Mouse (Mus musculus): ENCODE results near the gene Tas2r108. TPM values are rescaled to one million over a fixed set of nuclear protein-coding genes. Genes with fewer than 3 reads are reported as not detected.

Tas2r108 gene
- not detected for polyA plus RNA-seq (2014; fragmentation: Illumina TruSeq; extraction: RNeasy Lipid Tissue Mini Kit (QIAGEN cat#74804); ENCODE audit: insufficient read depth, low read depth, low replicate concordance)

DNA sequence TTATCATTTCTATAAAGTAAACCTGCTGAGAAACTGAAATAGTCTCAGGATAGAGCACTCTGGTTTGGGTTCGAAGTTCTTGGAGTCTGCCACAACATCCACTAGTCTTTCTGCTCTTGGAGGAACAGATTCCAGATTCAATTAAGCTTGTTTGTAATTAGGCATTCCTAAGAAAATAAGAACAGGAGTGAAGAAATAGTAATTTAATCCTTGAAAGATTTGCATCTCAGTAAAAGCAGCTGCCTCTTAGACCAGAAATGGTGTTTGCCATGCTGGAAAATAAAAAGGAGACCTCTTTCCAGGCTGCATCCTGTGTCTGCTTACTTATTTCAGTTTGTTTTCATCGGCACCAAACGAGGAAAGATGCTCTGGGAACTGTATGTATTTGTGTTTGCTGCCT, at the start of gene Tas2r108:
TSS of gene Tas2r108 (plus strand) at position 301 of the 400 bp plus-strand sequence.

DNA sequence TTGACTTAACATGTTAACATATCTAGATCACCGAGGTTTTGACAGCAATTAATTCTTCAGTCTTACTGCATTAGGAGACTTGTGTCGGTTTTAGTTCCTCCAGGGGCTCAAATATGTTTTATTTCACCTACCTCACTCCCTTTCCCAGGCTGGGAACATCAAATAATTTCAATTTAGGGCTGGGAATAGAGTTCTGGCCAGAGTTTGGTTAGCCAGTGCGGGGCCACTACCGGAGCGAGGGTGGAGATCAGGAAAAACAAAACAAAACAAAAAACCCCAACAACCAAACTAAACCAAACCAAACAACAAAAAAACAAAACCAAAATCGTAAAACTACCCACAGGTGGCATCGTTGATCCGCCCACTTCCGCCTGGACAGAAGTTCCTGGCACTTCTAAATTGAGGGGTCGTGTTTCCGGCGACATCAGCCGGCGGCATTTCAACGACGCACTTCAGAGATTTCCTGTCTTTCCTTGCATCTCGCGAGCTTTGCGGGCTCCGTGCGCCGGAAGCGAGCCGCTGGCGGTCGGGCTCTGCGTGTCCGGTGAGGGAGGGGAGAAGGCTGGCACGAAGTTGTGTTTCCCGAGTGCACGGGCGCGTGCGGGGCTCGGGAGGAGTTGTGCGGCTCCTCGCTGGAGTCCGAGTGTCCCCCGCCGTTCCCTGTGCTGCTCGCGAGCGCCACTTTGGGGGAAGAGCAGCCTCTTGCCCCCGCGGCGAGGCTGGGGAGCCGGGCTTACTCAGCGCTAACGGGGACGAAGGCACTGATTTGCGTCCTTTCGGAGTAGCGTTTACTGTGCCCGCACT, 22.2 kb upstream of the Tas2r108 start, which contains the start of gene Ssbp1:
TSS of gene Ssbp1 (plus strand) at position 437 of the 804 bp plus-strand sequence.

DNA sequence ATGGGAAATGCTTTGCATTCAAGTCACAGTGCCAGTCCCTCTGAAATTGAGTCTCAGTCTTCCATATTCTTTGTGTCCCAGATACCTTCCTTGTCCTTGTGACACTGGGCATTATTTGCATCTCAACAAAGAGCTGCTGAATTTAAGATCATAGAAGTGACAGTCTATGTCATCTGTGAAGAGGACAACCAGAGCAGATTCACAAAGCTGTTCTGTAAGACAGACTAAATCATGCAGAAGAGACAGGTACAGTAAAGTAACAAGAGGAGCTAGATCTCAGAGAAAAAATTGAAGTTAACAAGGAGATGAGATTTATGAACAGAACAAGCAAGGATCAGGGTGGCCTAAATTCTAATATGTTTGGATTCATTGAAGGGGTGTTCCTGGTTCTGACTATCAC, 2.4 kb upstream of the Tas2r108 start, which contains the start of gene Tas2r137:
TSS of gene Tas2r137 (plus strand) at position 301 of the 400 bp plus-strand sequence.

DNA sequence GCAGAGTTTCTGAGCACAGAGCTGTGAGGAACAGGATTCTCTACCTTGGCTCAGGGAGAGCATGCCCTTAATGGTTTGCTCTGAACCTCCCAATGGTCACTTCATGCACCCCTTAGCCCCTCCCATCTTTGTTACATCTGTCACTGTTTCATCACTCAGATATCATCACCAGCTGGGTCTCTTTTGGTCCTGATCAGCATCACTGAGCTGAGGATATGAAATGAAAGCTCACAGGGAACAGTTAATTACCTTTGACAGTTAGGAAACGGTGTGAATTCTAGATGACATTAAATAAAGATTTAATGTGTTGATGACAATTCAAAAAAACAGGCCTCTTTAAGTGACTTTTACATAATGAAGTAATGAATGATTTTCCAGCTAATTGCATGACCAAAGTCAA, 26.1 kb downstream of the Tas2r108 start, which contains the start of gene Prss37:
TSS of gene Prss37 (minus strand) at position 101 of the 400 bp plus-strand sequence.

Other genes with a start within 250 kb of the Tas2r108 start
- gene Agk, start 168.4 kb upstream of the Tas2r108 start, polyA plus RNA-seq (2014; fragmentation: Illumina TruSeq; extraction: RNeasy Lipid Tissue Mini Kit (QIAGEN cat#74804); ENCODE audit: insufficient read depth, low read depth, low replicate concordance) = 9.7 TPM
- 4.4 TPM for gene E330009J07Rik, start 57.4 kb upstream of the Tas2r108 start, polyA plus RNA-seq (2014; fragmentation: Illumina TruSeq; extraction: RNeasy Lipid Tissue Mini Kit (QIAGEN cat#74804); ENCODE audit: insufficient read depth, low read depth, low replicate concordance)
- not detected for gene Wee2, start 54.4 kb upstream of the Tas2r108 start, polyA plus RNA-seq (2014; fragmentation: Illumina TruSeq; extraction: RNeasy Lipid Tissue Mini Kit (QIAGEN cat#74804); ENCODE audit: insufficient read depth, low read depth, low replicate concordance)
- 40.6 TPM for gene Ssbp1, start 22.2 kb upstream of the Tas2r108 start, polyA plus RNA-seq (2014; fragmentation: Illumina TruSeq; extraction: RNeasy Lipid Tissue Mini Kit (QIAGEN cat#74804); ENCODE audit: insufficient read depth, low read depth, low replicate concordance)
- gene Tas2r137, start 2.3 kb upstream of the Tas2r108 start, polyA plus RNA-seq (2014; fragmentation: Illumina TruSeq; extraction: RNeasy Lipid Tissue Mini Kit (QIAGEN cat#74804); ENCODE audit: insufficient read depth, low read depth, low replicate concordance) = not detected
- gene Prss37, start 26.0 kb downstream of the Tas2r108 start, polyA plus RNA-seq (2014; fragmentation: Illumina TruSeq; extraction: RNeasy Lipid Tissue Mini Kit (QIAGEN cat#74804); ENCODE audit: insufficient read depth, low read depth, low replicate concordance) = not detected
- not detected for gene Olfr461, start 61.5 kb downstream of the Tas2r108 start, polyA plus RNA-seq (2014; fragmentation: Illumina TruSeq; extraction: RNeasy Lipid Tissue Mini Kit (QIAGEN cat#74804); ENCODE audit: insufficient read depth, low read depth, low replicate concordance)
- gene Olfr460, start 76.0 kb downstream of the Tas2r108 start, polyA plus RNA-seq (2014; fragmentation: Illumina TruSeq; extraction: RNeasy Lipid Tissue Mini Kit (QIAGEN cat#74804); ENCODE audit: insufficient read depth, low read depth, low replicate concordance) = not detected
- gene Clec5a, start 92.3 kb downstream of the Tas2r108 start, polyA plus RNA-seq (2014; fragmentation: Illumina TruSeq; extraction: RNeasy Lipid Tissue Mini Kit (QIAGEN cat#74804); ENCODE audit: insufficient read depth, low read depth, low replicate concordance) = 3.3 TPM
- gene Tas2r138, start 119.8 kb downstream of the Tas2r108 start, polyA plus RNA-seq (2014; fragmentation: Illumina TruSeq; extraction: RNeasy Lipid Tissue Mini Kit (QIAGEN cat#74804); ENCODE audit: insufficient read depth, low read depth, low replicate concordance) = not detected
- 0.52 TPM for gene Mgam, start 135.3 kb downstream of the Tas2r108 start, polyA plus RNA-seq (2014; fragmentation: Illumina TruSeq; extraction: RNeasy Lipid Tissue Mini Kit (QIAGEN cat#74804); ENCODE audit: insufficient read depth, low read depth, low replicate concordance)

All from lung, adult 10 weeks (tissue).